Mouse (Mus musculus) cerebellum, adult 2 months (tissue): ENCODE results near the gene Slc24a5.

ENCODE experiments used
- CTCF ChIP-seq: fragments of 200-500 bp; IDR thresholded peaks from 2 replicates; pipeline ENCODE4 v1.5.1; 2011; ENCODE audit warnings: low read depth, mild to moderate bottlenecking, control low read depth, low read length, moderate library complexity, borderline replicate concordance; ENCODE audit not compliant: insufficient read depth
- POLR2A ChIP-seq: fragments of 200-500 bp; IDR thresholded peaks from 2 replicates; pipeline ENCODE4 v1.6.1; 2011; ENCODE audit warnings: low read length, control low read depth, borderline replicate concordance; ENCODE audit not compliant: insufficient read depth

GRCm38 (mm10) chr2:125073056-125073780, 5.3 kb downstream of the Slc24a5 start:
- TF ChIP-seq CTCF (no peak), POLR2A (no peak)
